Mouse (Mus musculus) hindbrain, embryonic 16.5 days (tissue): ENCODE results near the gene Psmd12. TPM values are rescaled to one million over a fixed set of nuclear protein-coding genes. Genes with fewer than 3 reads are reported as not detected.

Experiments used
- ATAC-seq: fragments of 200-750 bp; cut with Nextera tagmentation; 2 replicates; pipeline ENCODE4 v1.8.0; 2017; ENCODE audit warnings: moderate TSS enrichment, moderate library complexity
- H3K27ac ChIP-seq: fragments of 300-500 bp; sonication (generic); 2 replicates; pipeline ENCODE4 v1.5.1; 2014; ENCODE audit warnings: low read depth, mild to moderate bottlenecking, control low read depth, low read length, moderate library complexity
- H3K27me3 ChIP-seq: fragments of 300-500 bp; sonication (generic); replicated peaks from 2 replicates; pipeline ENCODE4 v1.6.1; 2014; ENCODE audit warnings: low read length; ENCODE audit not compliant: control insufficient read depth, insufficient read depth
- H3K36me3 ChIP-seq: fragments of 300-500 bp; sonication (generic); 2 replicates; pipeline ENCODE4 v1.6.1; 2014; ENCODE audit warnings: mild to moderate bottlenecking, low read length, moderate library complexity, mixed read lengths; ENCODE audit not compliant: control insufficient read depth, insufficient read depth
- H3K4me1 ChIP-seq: fragments of 300-500 bp; sonication (generic); 2 replicates; pipeline ENCODE4 v1.6.1; 2014; ENCODE audit warnings: low read depth, low read length; ENCODE audit not compliant: control insufficient read depth, insufficient read depth
- H3K4me2 ChIP-seq: fragments of 300-500 bp; sonication (generic); 2 replicates; pipeline ENCODE4 v1.6.1; 2014; ENCODE audit warnings: mild to moderate bottlenecking, low read length, control low read depth, moderate library complexity
- H3K4me3 ChIP-seq: fragments of 300-500 bp; sonication (generic); 2 replicates; pipeline ENCODE4 v1.5.1; 2014; ENCODE audit warnings: mild to moderate bottlenecking, low read length, control low read depth, moderate library complexity
- H3K9ac ChIP-seq: fragments of 300-500 bp; sonication (generic); 2 replicates; pipeline ENCODE4 v1.6.1; 2014; ENCODE audit warnings: low read depth, mild to moderate bottlenecking, control low read depth, low read length, moderate library complexity
- H3K9me3 ChIP-seq: fragments of 300-500 bp; sonication (generic); 2 replicates; pipeline ENCODE4 v1.6.1; 2014; ENCODE audit warnings: mild to moderate bottlenecking, low read length, moderate library complexity; ENCODE audit not compliant: control insufficient read depth
- WGBS: fragments of 180-500 bp; shearing (Covaris S2); extraction: QIAGEN DNeasy Blood & Tissue Kit; methylation state at CpG from one replicate; pipeline ENCODE4 v1.1.7; 2014; 5-methylcytosine and 5-hydroxymethylcytosine counted together
- polyA plus RNA-seq: library from polyadenylated mRNA; unstranded; fragments of >200 nt; fragmentation: Nextera tagmentation; extraction: Ambion mirVana; gene quantifications from 2 replicates; pipeline ENCODE4 v1.2.1, GENCODE M21; 2015

Gene Psmd12
- polyA plus RNA-seq, 1 experiment from 2014 or later, result 157 TPM

GRCm38 (mm10) chr11:107446650-107447049 lies 32.6 kb upstream of the Psmd12 start:
- no peaks in the 10 kb centered on the region for H3K27me3 ChIP-seq
- 84% methylated on average over 6 of the region's 6 CpGs for WGBS

DNA sequence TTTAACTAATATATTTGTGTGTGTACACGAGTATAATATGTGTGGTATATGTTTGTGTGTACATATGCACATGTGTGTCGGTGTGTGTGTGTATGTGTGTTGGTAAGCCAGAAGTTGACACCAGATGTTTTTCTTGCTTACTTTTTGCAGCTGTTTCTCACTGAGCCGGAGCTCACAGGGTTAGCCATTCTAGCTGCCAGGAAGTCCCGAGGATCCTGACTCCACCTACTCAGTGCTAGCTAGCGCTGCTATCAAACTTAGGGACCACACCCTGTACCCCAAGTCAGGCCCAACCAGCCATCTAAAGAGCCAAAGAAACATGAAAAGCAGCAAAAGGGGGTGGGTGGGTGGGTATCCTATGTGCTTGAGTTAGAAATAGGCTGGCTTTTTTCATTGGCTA lies 31.9 kb upstream of the Psmd12 start:
- Histone ChIP-seq H3K27me3 (no peaks in the 10 kb centered on the region), H3K27ac (no peak overlapping the region), H3K36me3 (no peaks in the 10 kb centered on the region), H3K4me3 (no peak overlapping the region), H3K4me1 (no peaks in the 10 kb centered on the region; the same call in 1 of the 2 replicates), H3K9me3 (no peaks in the 10 kb centered on the region), H3K9ac (no peak overlapping the region), H3K4me2 (no peak overlapping the region)
- ATAC-seq, result no peak
- 84% methylated on average over 5 of the region's 5 CpGs for WGBS

More at GRCm38 (mm10) chr11:107446650-107447049, 32.6 kb upstream of the Psmd12 start:
- Histone ChIP-seq H3K9me3 (no peaks in the 10 kb centered on the region), H3K4me1 (no peaks in the 10 kb centered on the region; the same call in 1 of the 2 replicates), H3K36me3 (no peaks in the 10 kb centered on the region), H3K4me3 (no peak overlapping the region), H3K4me2 (no peak overlapping the region), H3K9ac (no peak overlapping the region), H3K27ac (no peak overlapping the region)
- no peak for ATAC-seq

DNA sequence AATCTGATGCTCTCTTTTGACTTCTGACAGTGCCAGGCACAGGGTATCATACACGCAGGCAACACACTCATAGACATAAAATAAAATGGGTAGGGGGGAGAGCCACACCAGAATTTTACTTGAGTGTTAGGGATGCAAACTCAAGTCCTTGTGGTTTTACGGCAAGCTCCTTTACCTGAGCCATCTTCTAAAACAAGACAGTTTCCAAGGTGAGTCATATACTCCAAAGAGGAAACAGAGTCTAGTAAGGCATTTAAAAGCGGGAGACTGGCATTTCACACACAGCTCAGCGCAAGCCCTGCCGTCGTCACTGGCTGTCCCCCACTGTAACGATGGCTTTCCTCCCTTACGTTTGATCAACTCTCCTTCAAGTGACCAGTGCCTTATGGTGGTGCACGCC lies 31.4 kb upstream of the Psmd12 start:
- 85% methylated on average over 9 of the region's 9 CpGs for WGBS

DNA sequence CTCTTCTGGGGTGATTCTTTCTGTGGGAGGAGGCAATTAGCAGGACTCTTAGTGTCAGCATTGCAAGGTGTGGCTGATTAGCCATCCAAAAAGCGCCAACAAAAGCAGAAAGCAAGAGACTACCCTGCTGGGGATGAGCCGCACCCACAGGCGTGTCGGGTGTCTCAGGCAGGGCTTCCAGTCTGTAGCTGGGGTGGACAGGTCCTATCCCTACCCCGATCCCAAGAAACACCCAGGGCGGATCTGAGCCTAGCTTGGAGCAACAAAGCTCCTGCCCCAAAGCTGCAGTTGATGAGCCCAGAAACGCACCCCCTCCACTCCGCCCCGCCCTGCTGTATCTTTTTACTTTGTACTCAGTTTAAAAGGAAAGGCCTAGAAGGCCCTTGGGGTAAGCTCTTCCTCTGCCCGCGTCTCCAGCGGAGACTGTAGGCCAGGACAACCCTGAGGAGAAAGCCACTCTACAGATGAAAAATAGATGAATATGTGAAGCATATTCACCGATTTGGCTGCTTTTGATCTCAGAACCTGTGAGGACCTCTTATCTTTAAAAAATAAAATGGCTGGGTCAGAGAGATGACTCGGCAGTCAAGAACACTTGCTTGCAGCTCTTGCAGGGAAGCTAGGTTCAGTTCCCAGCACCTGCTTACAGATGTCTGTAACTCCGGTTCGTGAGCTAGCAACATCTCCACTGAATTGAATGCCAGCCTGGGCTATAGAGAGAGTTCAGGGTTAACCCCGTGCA lies 29.9 kb upstream of the Psmd12 start:
- Histone ChIP-seq H3K36me3 (no peaks in the 10 kb centered on the region), H3K4me2 (no peak overlapping the region), H3K27ac (no peak overlapping the region), H3K4me1 (no peaks in the 10 kb centered on the region; the same call in 1 of the 2 replicates), H3K9me3 (no peaks in the 10 kb centered on the region), H3K4me3 (no peak overlapping the region), H3K27me3 (no peaks in the 10 kb centered on the region), H3K9ac (no peak overlapping the region)
- WGBS, result 77% methylated on average over 17 of the region's 17 CpGs
- no peak for ATAC-seq

More for the DNA sequence above, 31.4 kb upstream of the Psmd12 start:
- H3K9ac ChIP-seq, result no peak overlapping the region
- no peaks in the 10 kb centered on the region for H3K9me3 ChIP-seq
- H3K27me3 ChIP-seq, result no peaks in the 10 kb centered on the region
- no peaks in the 10 kb centered on the region for H3K36me3 ChIP-seq
- no peak overlapping the region for H3K4me3 ChIP-seq
- no peak overlapping the region for H3K27ac ChIP-seq
- no peak overlapping the region for H3K4me2 ChIP-seq
- no peak for ATAC-seq
- no peaks in the 10 kb centered on the region; the same call in 1 of the 2 replicates for H3K4me1 ChIP-seq

GRCm38 (mm10) chr11:107450097-107450496 lies 29.2 kb upstream of the Psmd12 start:
- Histone ChIP-seq H3K9me3 (no peaks in the 10 kb centered on the region), H3K4me3 (no peak overlapping the region), H3K27ac (no peak overlapping the region), H3K27me3 (no peaks in the 10 kb centered on the region), H3K4me1 (no peaks in the 10 kb centered on the region; the same call in 1 of the 2 replicates), H3K36me3 (no peaks in the 10 kb centered on the region), H3K9ac (no peak overlapping the region), H3K4me2 (no peak overlapping the region)
- ATAC-seq, result no peak
- 56% methylated on average over 6 of the region's 6 CpGs for WGBS

DNA sequence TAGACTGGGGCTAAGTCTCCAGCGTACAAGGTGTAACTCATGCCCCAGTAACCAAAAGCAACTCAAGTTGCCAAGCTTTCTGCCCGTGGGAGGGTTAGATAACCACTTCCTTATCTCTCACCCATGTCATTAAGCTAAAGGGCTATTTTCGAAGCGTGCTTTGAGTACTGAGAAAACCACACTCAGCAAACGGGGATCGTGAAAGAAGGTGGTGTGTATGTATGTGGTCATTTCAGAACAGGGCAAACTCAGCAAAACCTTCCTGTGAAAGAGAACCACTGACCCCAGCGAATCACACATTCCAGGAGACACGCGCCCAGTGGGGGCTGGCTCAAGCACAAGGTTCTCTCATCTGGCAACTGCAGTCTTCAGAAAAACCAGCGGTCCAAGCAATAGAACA lies 28.2 kb upstream of the Psmd12 start:
- WGBS, result 88% methylated on average over 10 of the region's 10 CpGs
- Histone ChIP-seq H3K4me3 (no peak overlapping the region), H3K4me2 (no peak overlapping the region), H3K9ac (no peak overlapping the region), H3K27ac (no peak overlapping the region), H3K9me3 (no peaks in the 10 kb centered on the region), H3K4me1 (no peaks in the 10 kb centered on the region), H3K36me3 (no peaks in the 10 kb centered on the region), H3K27me3 (no peaks in the 10 kb centered on the region)
- ATAC-seq, result no peak

DNA sequence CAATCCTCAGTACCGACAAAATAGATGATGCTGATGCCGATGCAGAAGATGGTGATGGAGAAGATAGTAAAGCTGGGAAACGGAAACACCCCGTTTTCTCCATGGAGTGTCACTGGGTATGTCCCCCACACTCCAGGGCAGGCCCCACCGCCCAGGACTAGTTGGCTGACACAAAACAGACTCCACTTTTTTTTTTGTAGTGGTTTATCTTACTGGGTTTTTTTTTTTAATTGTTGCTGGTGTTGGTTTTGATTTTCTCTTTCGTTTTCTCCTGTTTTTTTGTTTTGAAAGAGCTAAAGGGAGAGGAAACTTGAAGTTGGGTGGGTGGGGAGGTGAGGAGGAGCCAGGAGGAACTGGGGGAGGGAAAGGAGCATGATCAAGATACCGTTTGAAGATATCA lies 27.2 kb upstream of the Psmd12 start:
- Histone ChIP-seq H3K36me3 (no peaks in the 10 kb centered on the region), H3K27ac (no peak overlapping the region), H3K9ac (no peak overlapping the region), H3K4me2 (no peak overlapping the region), H3K27me3 (no peaks in the 10 kb centered on the region), H3K4me3 (no peak overlapping the region), H3K9me3 (no peaks in the 10 kb centered on the region), H3K4me1 (no peaks in the 10 kb centered on the region)
- ATAC-seq, result no peak
- WGBS, result 94% methylated on average over 7 of the region's 7 CpGs

DNA sequence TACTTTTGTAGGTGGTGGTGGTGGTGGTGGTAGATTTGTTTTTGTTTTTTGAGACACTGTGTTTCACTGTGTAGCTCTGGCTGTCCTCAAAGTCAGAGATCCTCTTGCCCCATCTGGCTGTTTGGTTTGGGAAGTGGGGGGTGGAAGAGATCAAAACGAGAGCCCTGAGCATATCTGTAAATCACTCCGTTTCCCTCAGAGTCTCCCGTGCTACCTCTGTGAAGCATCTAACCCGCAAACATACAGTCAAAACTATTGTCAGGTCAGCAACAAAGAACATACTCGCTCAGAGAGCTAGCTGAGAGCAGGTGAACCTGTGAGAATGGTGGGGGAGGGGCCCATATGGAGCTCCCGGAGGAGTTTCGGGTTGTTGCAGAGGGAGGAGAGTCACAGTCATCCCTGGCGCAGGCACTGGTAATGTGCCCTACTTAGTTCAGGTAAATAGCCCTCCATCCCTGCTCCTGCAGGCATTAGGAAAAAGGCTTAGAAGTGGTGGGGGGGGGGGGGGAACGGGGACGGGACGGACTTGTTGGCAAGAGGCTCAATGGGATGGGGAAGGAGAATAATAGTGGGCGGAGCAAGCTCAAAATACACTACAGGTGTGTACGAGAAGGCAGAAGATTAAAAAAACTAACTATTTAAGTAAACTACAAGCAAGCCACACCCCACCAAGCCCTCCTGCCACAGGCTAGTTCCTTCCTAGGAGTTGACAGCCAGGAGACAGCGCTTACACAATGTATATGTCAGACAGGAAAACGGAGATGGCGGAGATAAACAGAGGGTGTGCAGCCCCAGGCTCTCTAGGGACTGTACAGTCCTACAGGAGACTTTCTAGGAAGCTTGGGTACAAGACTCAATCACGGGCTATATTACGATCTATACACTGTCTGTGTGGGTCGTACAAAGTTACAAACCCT lies 24.5 kb upstream of the Psmd12 start:
- no peak overlapping the region for H3K27ac ChIP-seq
- no peaks in the 10 kb centered on the region for H3K9me3 ChIP-seq
- no peak overlapping the region for H3K9ac ChIP-seq
- no peak overlapping the region for H3K4me2 ChIP-seq
- no peaks in the 10 kb centered on the region for H3K27me3 ChIP-seq
- 72% methylated on average over 16 of the region's 19 CpGs for WGBS
- no peaks in the 10 kb centered on the region for H3K36me3 ChIP-seq
- no peak for ATAC-seq
- no peaks in the 10 kb centered on the region; the same call in 1 of the 2 replicates for H3K4me1 ChIP-seq
- no peak overlapping the region for H3K4me3 ChIP-seq

DNA sequence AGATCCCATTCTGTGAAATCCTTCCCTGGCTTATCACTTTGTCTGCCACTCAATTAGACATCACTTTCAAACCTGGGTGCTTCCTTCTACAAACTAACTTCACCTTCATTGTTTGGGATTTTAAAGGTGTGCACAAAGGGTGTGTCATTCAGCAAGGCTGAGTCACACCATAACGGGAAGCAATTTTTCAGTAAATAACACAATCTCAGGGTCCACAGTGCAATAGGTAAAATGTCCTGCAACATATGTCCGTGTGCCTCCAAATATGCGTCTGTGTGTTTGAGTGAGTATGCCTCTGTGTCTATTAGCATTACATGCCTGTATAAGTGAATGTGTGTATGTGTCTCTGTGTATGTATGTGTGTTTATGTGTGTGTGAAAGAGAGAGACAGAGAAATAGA lies 22.0 kb upstream of the Psmd12 start:
- Histone ChIP-seq H3K27ac (no peak overlapping the region), H3K9me3 (no peaks in the 10 kb centered on the region), H3K4me3 (no peak overlapping the region), H3K4me1 (no peaks in the 10 kb centered on the region; the same call in 1 of the 2 replicates), H3K9ac (no peak overlapping the region), H3K36me3 (no peaks in the 10 kb centered on the region), H3K27me3 (no peaks in the 10 kb centered on the region), H3K4me2 (no peak overlapping the region)
- no peak for ATAC-seq
- WGBS, result 93% methylated on average over 3 of the region's 3 CpGs
